ENCODE assay signal across 27 mouse cellular contexts in genomic region chr12:34680576-34680975, GRCm38 (mm10).
DNase-seq lines count a peak whose midpoint lies in the region; ATAC-seq lines count a peak whose summit lies in the region.
"Had no signal": no experiment of that assay in that cellular context is flagged by ENCODE, and none has a peak within 500 bp of the region (broad histone marks: within the 10 kb centered on the region; RNA-seq: fewer than 3 reads in every experiment).

No protein-coding gene starts in this region.

- no peaks in the 10 kb centered on the region for H3K27me3 ChIP-seq in embryonic facial prominence, embryonic 14.5 days (replicated peaks; ENCODE audit: control insufficient read depth, insufficient read depth, low read length)
- no peaks in the 10 kb centered on the region for H3K27me3 ChIP-seq in limb, embryonic 12.5 days
- H3K27me3 ChIP-seq: embryonic facial prominence, embryonic 13.5 days; forebrain, embryonic 12.5 days; intestine, embryonic 15.5 days; liver, embryonic 12.5 days; midbrain, embryonic 13.5 days had no signal

- no peak overlapping the region for H3K4me3 ChIP-seq in embryonic facial prominence, embryonic 14.5 days (ENCODE audit: low read depth, low read length)
- H3K4me3 ChIP-seq in limb, embryonic 12.5 days (replicated peaks) = no peak overlapping the region
- H3K4me3 ChIP-seq: embryonic facial prominence, embryonic 13.5 days; erythroblast, embryonic 14.5 days; forebrain, embryonic 12.5 days; intestine, embryonic 15.5 days; liver, embryonic 12.5 days; midbrain, embryonic 13.5 days had no signal

- H3K36me3 ChIP-seq in embryonic facial prominence, embryonic 14.5 days (ENCODE audit: control insufficient read depth, insufficient read depth, low read length) = no peaks in the 10 kb centered on the region
- H3K36me3 ChIP-seq in limb, embryonic 12.5 days = no peaks in the 10 kb centered on the region
- H3K36me3 ChIP-seq: embryonic facial prominence, embryonic 13.5 days; forebrain, embryonic 12.5 days; intestine, embryonic 15.5 days; liver, embryonic 12.5 days; midbrain, embryonic 13.5 days had no signal

- 19% methylated on average over 5 of the region's 5 CpGs for WGBS in embryonic facial prominence, embryonic 14.5 days
- 13% methylated on average over 5 of the region's 5 CpGs for WGBS in limb, embryonic 12.5 days

- no peak overlapping the region for H3K4me2 ChIP-seq in embryonic facial prominence, embryonic 14.5 days (ENCODE audit: low read depth, low read length)
- 0 out of 2 replicates have a peak overlapping the region, but pooled peaks have one; percentile 8 for H3K4me2 ChIP-seq in limb, embryonic 12.5 days
- H3K4me2 ChIP-seq: embryonic facial prominence, embryonic 13.5 days; forebrain, embryonic 12.5 days; intestine, embryonic 15.5 days; liver, embryonic 12.5 days; midbrain, embryonic 13.5 days had no signal

- DNase-seq in embryonic facial prominence, embryonic 14.5 days (ENCODE audit: low spot score) = peak; percentile 22
- DNase-seq in layer of hippocampus, postnatal 14 days (ENCODE audit: low spot score in 2 of 2) = no peak
- DNase-seq in lung, postnatal 14 days = no peak
- no peak for DNase-seq in right cerebral cortex, postnatal 25 days
- DNase-seq: adrenal gland, postnatal 25 days; cerebellum, adult 2 months; cerebellum, postnatal 25 days; forebrain, postnatal 0 days; gastrocnemius, postnatal 14 days; heart, postnatal 14 days; kidney, adult 2 months; kidney, postnatal 36 days; layer of hippocampus, postnatal 36 days; left cerebral cortex, postnatal 4 days; liver, postnatal 0 days; lung, postnatal 4 days; thymus, postnatal 4 days had no signal

- ATAC-seq in CD4-positive, CD25-positive, alpha-beta regulatory T cell, adult 4 months = peak; percentile 32
- no peak for ATAC-seq in embryonic facial prominence, embryonic 14.5 days (ENCODE audit: low read depth)
- ATAC-seq in limb, embryonic 12.5 days (ENCODE audit: insufficient number of reproducible peaks, insufficient read depth, low FRiP score, low TSS enrichment, low read depth) = no peak
- ATAC-seq: forebrain, postnatal 0 days; hindbrain, embryonic 16.5 days; intestine, embryonic 15.5 days; liver, embryonic 12.5 days; liver, postnatal 0 days; midbrain, embryonic 13.5 days; Patski had no signal

- H3K9ac ChIP-seq in embryonic facial prominence, embryonic 14.5 days (ENCODE audit: low read depth, low read length) = no peak overlapping the region
- H3K9ac ChIP-seq in limb, embryonic 12.5 days (replicated peaks) = no peak overlapping the region
- H3K9ac ChIP-seq: embryonic facial prominence, embryonic 13.5 days; forebrain, embryonic 12.5 days; forebrain, postnatal 0 days; intestine, embryonic 15.5 days; liver, embryonic 12.5 days; liver, postnatal 0 days; midbrain, embryonic 13.5 days had no signal

- H3K4me1 ChIP-seq in embryonic facial prominence, embryonic 14.5 days (ENCODE audit: control insufficient read depth, insufficient read depth, low read length) = peaks cover 7% of the 10 kb centered on the region; the same call in 1 of the 2 replicates
- H3K4me1 ChIP-seq in limb, embryonic 12.5 days (replicated peaks) = peaks cover 30% of the 10 kb centered on the region
- H3K4me1 ChIP-seq: forebrain, embryonic 12.5 days; intestine, embryonic 15.5 days; liver, embryonic 12.5 days; midbrain, embryonic 13.5 days had no signal

- H3K27ac ChIP-seq in embryonic facial prominence, embryonic 14.5 days (replicated peaks; ENCODE audit: low read depth, low read length) = no peak overlapping the region
- H3K27ac ChIP-seq in limb, embryonic 12.5 days = peak overlapping the region; percentile 78
- H3K27ac ChIP-seq: embryonic facial prominence, embryonic 13.5 days; forebrain, embryonic 12.5 days; intestine, embryonic 15.5 days; liver, embryonic 12.5 days; midbrain, embryonic 13.5 days had no signal

- no peaks in the 10 kb centered on the region for H3K9me3 ChIP-seq in embryonic facial prominence, embryonic 14.5 days (ENCODE audit: control insufficient read depth, low read length)
- no peaks in the 10 kb centered on the region for H3K9me3 ChIP-seq in limb, embryonic 12.5 days
- H3K9me3 ChIP-seq: embryonic facial prominence, embryonic 13.5 days; forebrain, embryonic 12.5 days; intestine, embryonic 15.5 days; liver, embryonic 12.5 days; midbrain, embryonic 13.5 days had no signal
